Mouse (Mus musculus) C2C12 (cell line): ENCODE measurements around the gene Gm20388. TPM values are rescaled to one million over a fixed set of nuclear protein-coding genes. Genes with fewer than 3 reads are reported as not detected.

Experiments
- H3K27me3 ChIP-seq: one replicate; pipeline ENCODE4 v1.6.1; 2011; ENCODE audit not compliant: control insufficient read depth, insufficient read depth, insufficient read length
- H3K36me3 ChIP-seq: one replicate; pipeline ENCODE4 v1.6.1; 2011; ENCODE audit not compliant: control insufficient read depth, insufficient read depth
- H3K4me3 ChIP-seq: one replicate; pipeline ENCODE4 v1.5.1; 2011; ENCODE audit warnings: mild to moderate bottlenecking, control low read depth; ENCODE audit not compliant: poor library complexity, insufficient read depth, severe bottlenecking
- H3K79me2 ChIP-seq: one replicate; pipeline ENCODE4 v1.6.1; 2011; ENCODE audit not compliant: control insufficient read depth, insufficient read depth
- H3K79me3 ChIP-seq: one replicate; pipeline ENCODE4 v1.6.1; 2011; ENCODE audit warnings: low read depth, control low read depth
- H3ac ChIP-seq: one replicate; pipeline ENCODE3; 2011; ENCODE audit warnings: low read depth; ENCODE audit not compliant: control insufficient read depth, insufficient read length
- CEBPB ChIP-seq: IDR thresholded peaks from one replicate; pipeline ENCODE4 v1.6.1; 2011; ENCODE audit warnings: low read depth, mild to moderate bottlenecking, control low read depth, moderate library complexity
- CTCF ChIP-seq: IDR thresholded peaks from one replicate; pipeline ENCODE4 v1.5.1; 2011; ENCODE audit not compliant: control insufficient read depth, insufficient read depth, insufficient read length
- FOSL1 ChIP-seq: IDR thresholded peaks from one replicate; pipeline ENCODE4 v1.8.0; 2011; ENCODE audit warnings: mild to moderate bottlenecking, low read length; ENCODE audit not compliant: poor library complexity, insufficient read depth, severe bottlenecking
- MAX ChIP-seq: IDR thresholded peaks from one replicate; pipeline ENCODE4 v1.6.1; 2011; ENCODE audit warnings: mild to moderate bottlenecking, control low read depth
- MYOD1 ChIP-seq: IDR thresholded peaks from one replicate; pipeline ENCODE4 v1.6.1; 2011; ENCODE audit warnings: low read depth; ENCODE audit not compliant: control insufficient read depth, insufficient read length
- MYOG ChIP-seq: IDR thresholded peaks from one replicate; pipeline ENCODE4 v1.6.1; 2011; ENCODE audit not compliant: control insufficient read depth, insufficient read length; ENCODE audit errors: extremely low read depth
- USF1 ChIP-seq: IDR thresholded peaks from one replicate; pipeline ENCODE4 v1.6.1; 2011; ENCODE audit warnings: low read depth, mild to moderate bottlenecking, control low read depth, moderate library complexity
- polyA plus RNA-seq: library from polyadenylated mRNA; unstranded; fragments of >200 nt; fragmentation: generic; extraction: Trizol; gene quantifications from one replicate; pipeline ENCODE4 v1.2.1, GENCODE M21; 2012; ENCODE audit warnings: missing spikeins

Gm20388 gene
- polyA plus RNA-seq, 1 experiment, result 15.0 TPM

DNA sequence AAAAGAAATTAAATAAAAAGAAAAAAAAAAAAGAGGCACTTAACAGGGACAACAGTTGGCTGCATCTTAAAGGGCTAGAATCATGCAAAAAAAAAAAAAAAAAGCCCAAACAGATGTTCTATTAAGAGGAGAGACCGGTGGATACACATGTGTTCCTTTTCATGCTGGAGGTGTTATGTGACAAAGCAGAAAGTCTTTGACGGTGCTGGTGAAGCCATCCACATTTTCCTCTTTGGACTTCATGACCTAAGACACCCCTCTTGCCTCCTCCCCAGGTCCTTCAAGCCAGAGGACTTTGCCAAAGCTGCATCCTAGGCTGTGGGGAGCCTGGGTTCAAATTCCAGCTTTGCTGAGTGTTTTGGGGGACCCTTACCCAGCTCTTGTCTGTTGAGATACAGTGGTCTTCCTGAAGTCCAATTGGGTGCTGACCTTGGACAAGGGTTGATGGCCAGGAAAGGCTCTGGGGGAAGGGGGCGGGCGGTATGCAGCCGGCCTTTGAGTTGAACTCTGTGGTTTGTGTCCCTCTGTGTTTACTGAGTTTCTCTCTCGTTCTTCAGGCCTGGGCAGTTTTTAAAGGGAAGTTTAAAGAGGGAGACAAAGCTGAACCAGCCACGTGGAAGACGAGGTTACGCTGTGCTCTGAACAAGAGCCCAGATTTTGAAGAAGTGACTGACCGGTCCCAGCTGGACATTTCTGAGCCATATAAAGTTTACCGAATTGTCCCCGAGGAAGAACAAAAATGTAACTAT is 832.7 kb downstream of the Gm20388 start:
- TF ChIP-seq USF1, result no peak
- TF ChIP-seq MYOG, result no peak
- TF ChIP-seq FOSL1, result no peak
- no peak for TF ChIP-seq MYOD1
- no peak for TF ChIP-seq CTCF
- TF ChIP-seq MAX, result no peak
- H3K36me3 ChIP-seq, result no peaks in the 10 kb centered on the region
- H3ac ChIP-seq, result no peak overlapping the region
- peaks cover 96% of the 10 kb centered on the region for H3K27me3 ChIP-seq
- H3K79me3 ChIP-seq, result no peaks in the 10 kb centered on the region
- H3K4me3 ChIP-seq, result no peak overlapping the region
- H3K79me2 ChIP-seq, result no peaks in the 10 kb centered on the region

DNA sequence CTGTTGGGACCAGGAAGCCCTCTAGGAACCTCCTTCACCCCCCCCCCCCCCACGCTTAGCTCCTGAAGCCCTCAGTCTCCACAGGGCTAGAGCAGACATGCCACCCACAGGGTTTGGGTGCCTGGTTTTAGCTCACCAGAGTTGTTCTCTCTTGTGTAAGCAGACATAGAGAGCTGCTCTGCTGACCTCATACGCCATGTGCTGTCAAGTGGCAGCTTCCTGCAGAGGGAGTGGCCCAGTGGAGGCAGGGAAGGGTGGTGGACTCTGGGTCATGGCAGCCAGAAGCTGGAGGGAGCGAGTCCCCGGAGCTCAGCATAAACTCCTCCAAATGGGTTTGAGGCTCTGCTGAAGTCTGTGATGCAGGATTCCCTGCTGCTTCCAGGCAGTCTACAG is 833.3 kb downstream of the Gm20388 start:
- H3K27me3 ChIP-seq, result peaks cover 96% of the 10 kb centered on the region
- TF ChIP-seq MYOD1, result no peak
- TF ChIP-seq MYOG, result no peak
- no peak for TF ChIP-seq CTCF
- no peak for TF ChIP-seq CEBPB
- TF ChIP-seq FOSL1, result no peak
- TF ChIP-seq MAX, result no peak

DNA sequence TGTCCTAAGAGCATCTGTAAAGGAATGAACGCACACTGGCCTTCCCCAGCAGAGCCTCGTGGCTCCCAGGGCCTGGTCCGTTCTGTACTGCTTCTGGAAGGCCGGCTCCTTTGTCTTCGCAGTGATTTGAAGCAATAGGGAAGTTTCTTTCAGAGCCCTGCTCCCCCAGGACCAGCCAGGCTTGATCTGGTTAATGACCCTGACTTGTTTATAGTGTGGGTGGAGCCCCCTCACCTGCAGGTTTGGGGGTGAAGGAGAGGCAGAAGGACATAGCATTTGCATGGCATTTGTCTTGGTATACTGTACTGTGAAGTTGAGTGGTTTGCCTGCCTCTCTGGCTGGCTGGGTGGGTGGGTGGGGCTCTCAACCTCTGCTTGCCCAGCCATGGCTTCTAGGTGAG is 833.8 kb downstream of the Gm20388 start:
- H3K27me3 ChIP-seq, result peaks cover 92% of the 10 kb centered on the region
- H3K36me3 ChIP-seq, result no peaks in the 10 kb centered on the region
- no peaks in the 10 kb centered on the region for H3K79me2 ChIP-seq
- TF ChIP-seq CTCF (no peak), MAX (no peak), USF1 (no peak), MYOG (no peak), FOSL1 (no peak), CEBPB (no peak), MYOD1 (no peak)
- no peak overlapping the region for H3K4me3 ChIP-seq
- no peaks in the 10 kb centered on the region for H3K79me3 ChIP-seq
- H3ac ChIP-seq, result no peak overlapping the region

More for the DNA sequence above, 833.3 kb downstream of the Gm20388 start:
- no peaks in the 10 kb centered on the region for H3K79me3 ChIP-seq
- no peak overlapping the region for H3ac ChIP-seq
- H3K36me3 ChIP-seq, result no peaks in the 10 kb centered on the region
- H3K4me3 ChIP-seq, result no peak overlapping the region
- H3K79me2 ChIP-seq, result no peaks in the 10 kb centered on the region

DNA sequence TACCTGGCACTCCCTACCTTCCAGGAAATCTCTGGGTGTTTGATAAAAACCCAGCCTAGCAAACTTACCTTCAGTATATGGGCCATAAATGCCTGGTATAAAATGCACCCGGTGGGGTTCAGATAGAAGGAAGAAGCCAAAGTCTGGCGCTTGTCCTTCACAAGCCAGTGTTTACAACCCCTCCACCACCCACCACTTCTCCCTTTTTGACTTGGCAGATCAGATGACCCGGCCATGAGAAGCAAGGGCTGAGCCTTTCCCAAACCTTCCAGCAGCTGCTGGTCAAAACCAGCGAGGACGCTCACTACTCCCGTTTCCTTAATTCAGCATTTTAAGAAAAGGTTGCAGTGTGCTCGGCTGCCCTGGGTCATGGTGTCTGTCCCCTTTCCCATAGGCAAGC is 834.6 kb downstream of the Gm20388 start:
- H3K36me3 ChIP-seq, result no peaks in the 10 kb centered on the region
- no peaks in the 10 kb centered on the region for H3K79me2 ChIP-seq
- TF ChIP-seq FOSL1 (no peak), CTCF (no peak), USF1 (no peak), MYOD1 (no peak), CEBPB (no peak), MAX (no peak), MYOG (no peak)
- H3K79me3 ChIP-seq, result no peaks in the 10 kb centered on the region
- H3K27me3 ChIP-seq, result peaks cover 92% of the 10 kb centered on the region
- H3ac ChIP-seq, result no peak overlapping the region
- no peak overlapping the region for H3K4me3 ChIP-seq

DNA sequence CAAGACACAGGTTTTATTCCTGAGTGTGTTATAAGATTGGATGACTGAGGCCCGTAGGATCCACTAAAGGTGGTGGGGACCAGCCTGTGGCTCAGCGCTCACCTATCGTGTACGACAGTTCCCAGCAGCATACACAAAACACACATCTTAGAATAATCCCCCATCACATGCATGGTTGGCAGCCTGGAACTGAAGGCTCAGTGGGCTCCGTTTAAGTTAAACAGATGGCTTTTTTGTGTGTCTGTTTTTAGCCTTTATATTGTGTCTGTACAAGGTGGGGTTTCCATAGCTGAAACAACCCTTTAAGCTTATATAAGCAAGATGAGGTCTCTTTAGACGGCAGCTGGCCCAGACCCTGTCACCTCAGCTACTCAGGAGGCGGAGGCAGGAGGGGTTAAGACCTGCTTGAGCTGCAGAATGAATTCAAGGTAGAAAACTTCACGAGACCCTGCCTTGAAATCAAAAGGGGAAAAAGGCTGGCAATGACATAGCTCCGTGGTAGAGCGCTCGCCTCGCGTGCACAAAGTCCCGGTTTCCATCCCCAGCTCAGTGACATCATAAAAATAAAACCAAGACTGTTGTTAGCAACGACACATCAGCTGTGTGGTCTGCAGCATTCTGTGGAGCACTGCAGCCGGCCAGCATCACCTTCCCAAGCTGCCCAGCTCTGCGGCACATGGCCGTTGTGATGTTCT is 835.5 kb downstream of the Gm20388 start:
- H3K27me3 ChIP-seq, result peaks cover 89% of the 10 kb centered on the region

More for the DNA sequence above, 835.5 kb downstream of the Gm20388 start:
- H3K79me2 ChIP-seq, result no peaks in the 10 kb centered on the region
- H3ac ChIP-seq, result no peak overlapping the region
- H3K4me3 ChIP-seq, result no peak overlapping the region
- no peaks in the 10 kb centered on the region for H3K36me3 ChIP-seq
- TF ChIP-seq CEBPB (no peak), MAX (no peak), MYOD1 (no peak), FOSL1 (no peak), USF1 (no peak), MYOG (no peak), CTCF (no peak)
- H3K79me3 ChIP-seq, result no peaks in the 10 kb centered on the region
